Mouse (Mus musculus): ENCODE measurements at regions not wholly inside any gene's neighbourhood (a gene's known extent, or its start where the extent isn't known, plus 50 kb on each side); places are given as distances from the start of the nearest gene placed in this dataset.

GRCm38 (mm10) chr2:159019921-159020534 lies 225.4 kb downstream of the Dhx35 start:
- no peak for DNase-seq (ENCODE audit: low spot score)

GRCm38 (mm10) chr2:159032147-159032546 lies 237.5 kb downstream of the Dhx35 start:
- DNase-seq (ENCODE audit: low spot score), result no peak

GRCm38 (mm10) chr2:159039916-159040315 lies 245.3 kb downstream of the Dhx35 start:
- DNase-seq (ENCODE audit: low spot score), result no peak

DNA sequence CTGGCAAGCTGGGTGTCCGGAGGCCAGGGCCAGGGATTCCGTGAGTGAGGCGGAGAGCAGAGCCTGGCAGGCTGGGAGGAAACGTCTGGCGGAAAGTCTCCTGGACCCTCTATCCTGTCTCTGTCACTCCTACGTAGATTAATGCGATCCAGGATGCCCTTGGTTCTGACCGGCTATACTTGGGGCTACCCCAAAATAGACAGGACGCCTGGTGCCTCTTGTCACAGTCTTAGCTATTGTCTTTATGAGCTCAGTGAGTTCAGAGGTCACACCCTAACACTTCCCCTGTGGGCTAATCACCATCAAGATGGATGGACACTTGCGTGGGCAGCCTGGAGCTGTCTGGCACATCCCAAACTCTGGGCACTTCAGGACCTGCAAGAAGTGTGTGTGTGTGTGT lies 258.9 kb downstream of the Dhx35 start:
- peak; percentile 30 for DNase-seq (ENCODE audit: low spot score)

GRCm38 (mm10) chr2:159053936-159054335 lies 259.3 kb downstream of the Dhx35 start:
- DNase-seq (ENCODE audit: low spot score), result peak; percentile 73

DNA sequence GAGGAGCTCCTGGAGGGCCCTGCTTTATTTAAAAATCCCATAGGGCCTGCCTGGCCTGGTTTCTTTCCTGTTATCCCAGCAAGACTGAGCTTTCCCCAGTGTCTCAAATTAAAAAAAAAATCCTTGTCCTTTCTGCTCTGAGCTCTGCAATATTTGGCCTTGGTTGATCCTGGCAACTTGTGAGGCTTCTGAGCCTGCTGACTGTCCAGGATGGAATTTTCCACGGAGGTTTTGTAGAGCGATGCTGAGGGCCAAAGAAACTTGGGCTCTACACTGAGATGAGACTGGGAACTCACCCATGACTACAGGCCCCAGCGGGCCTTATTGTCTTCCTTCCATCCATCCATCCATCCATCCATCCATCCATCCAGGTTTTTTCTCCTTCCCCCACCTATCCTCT lies 259.8 kb downstream of the Dhx35 start:
- no peak for DNase-seq (ENCODE audit: low spot score)

DNA sequence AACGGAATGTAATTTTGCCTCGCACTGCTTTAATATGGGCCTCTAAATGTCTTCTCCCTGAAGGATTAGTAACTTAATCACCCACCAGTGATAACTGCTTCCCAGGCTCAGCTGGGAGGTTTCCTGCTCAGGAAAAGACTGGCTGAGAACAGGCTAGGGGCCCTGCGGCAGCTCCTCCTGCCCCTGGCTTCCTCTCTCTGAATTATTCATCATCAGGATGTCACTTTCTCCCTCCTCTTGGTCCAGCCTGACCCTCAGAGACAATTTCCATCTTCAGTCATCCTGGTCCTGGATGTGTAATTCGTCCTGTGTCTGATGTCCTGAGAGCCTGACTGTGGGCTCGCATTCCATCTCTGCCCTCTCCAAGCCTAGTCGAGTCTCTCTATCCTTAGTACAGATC lies 261.2 kb downstream of the Dhx35 start:
- no peak for DNase-seq (ENCODE audit: low spot score)

- no peak for DNase-seq (ENCODE audit: low spot score)
Observed at GRCm38 (mm10) chr2:159056960-159057359, 262.4 kb downstream of the Dhx35 start.

DNA sequence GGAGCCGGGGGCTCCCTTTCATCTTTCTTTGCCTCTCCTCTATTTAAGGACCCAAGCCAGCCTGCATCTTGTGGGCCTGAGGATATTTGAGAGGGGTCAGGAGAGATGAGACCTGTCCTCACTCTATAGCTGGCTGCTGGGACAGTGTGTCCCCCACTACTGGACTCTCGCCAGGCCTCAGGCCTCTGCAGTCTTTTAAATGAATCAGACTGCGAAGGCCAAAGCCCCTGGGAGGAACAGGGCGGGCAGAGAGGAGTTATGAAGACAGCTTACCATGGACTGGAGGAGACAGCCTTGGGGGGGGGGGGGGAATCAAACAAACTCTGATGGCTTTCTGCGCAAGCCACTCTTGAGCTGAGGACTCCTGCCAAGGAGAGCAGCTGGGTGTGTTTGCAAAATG lies 262.9 kb downstream of the Dhx35 start:
- no peak for DNase-seq (ENCODE audit: low spot score)

DNA sequence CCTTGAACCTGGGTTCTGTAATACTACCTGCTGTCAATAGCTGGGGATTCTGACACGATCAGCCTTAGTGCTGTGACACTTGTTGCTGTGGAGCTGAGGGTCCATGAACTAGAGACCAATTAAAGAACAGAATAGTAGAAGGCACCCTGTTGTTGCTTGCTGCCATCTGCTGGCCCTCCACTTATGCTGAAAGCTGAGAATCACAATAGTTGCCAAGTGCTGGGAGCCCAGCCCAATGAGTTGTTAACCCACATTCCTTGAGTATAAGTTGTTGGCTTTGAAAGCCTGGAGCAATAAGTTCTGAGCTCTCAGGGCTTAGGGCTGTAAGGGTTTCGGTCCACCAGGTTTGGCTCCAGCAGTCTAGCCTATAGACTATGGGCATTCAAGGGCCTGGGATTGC lies 267.7 kb downstream of the Dhx35 start:
- DNase-seq (ENCODE audit: low spot score), result no peak

GRCm38 (mm10) chr2:159062666-159063065 lies 268.1 kb downstream of the Dhx35 start:
- no peak for DNase-seq (ENCODE audit: low spot score)

- DNase-seq (ENCODE audit: low spot score), result no peak
Observed at GRCm38 (mm10) chr2:159064403-159064970, 269.9 kb downstream of the Dhx35 start.

GRCm38 (mm10) chr2:159067506-159067905 lies 272.9 kb downstream of the Dhx35 start:
- peak; percentile 45 for DNase-seq (ENCODE audit: low spot score)

GRCm38 (mm10) chr2:159068303-159069020 lies 273.9 kb downstream of the Dhx35 start:
- DNase-seq (ENCODE audit: low spot score), result no peak

GRCm38 (mm10) chr2:159069180-159069579 lies 274.6 kb downstream of the Dhx35 start:
- DNase-seq (ENCODE audit: low spot score), result no peak

GRCm38 (mm10) chr2:159072997-159073690 lies 278.5 kb downstream of the Dhx35 start:
- DNase-seq (ENCODE audit: low spot score), result no peak

- DNase-seq (ENCODE audit: low spot score), result no peak
Observed at GRCm38 (mm10) chr2:159079836-159080235, 285.2 kb downstream of the Dhx35 start.

GRCm38 (mm10) chr2:159080784-159081544 lies 286.4 kb downstream of the Dhx35 start:
- no peak for DNase-seq (ENCODE audit: low spot score)

GRCm38 (mm10) chr2:159086836-159087235 lies 292.2 kb downstream of the Dhx35 start:
- no peak for DNase-seq (ENCODE audit: low spot score)

DNA sequence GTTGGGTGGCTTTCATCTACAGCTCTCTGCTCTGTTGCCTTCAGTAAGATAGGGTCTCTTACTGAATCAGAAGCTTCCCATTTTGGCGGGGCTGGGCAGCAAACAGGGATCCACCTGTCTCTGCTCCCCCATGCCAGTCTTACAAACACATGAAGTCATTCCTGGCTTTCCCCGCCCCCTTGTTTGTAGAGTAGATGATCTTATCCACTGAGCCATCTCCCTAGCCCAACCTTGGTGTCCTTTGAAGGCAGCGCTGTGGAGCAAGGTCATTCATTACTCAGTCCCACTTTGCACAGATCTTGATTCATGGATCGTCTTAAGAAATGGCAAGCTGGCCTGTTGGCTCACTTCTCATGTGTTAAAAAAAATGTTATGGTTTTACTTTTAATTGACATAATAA lies 293.6 kb downstream of the Dhx35 start:
- no peak for DNase-seq (ENCODE audit: low spot score)

DNA sequence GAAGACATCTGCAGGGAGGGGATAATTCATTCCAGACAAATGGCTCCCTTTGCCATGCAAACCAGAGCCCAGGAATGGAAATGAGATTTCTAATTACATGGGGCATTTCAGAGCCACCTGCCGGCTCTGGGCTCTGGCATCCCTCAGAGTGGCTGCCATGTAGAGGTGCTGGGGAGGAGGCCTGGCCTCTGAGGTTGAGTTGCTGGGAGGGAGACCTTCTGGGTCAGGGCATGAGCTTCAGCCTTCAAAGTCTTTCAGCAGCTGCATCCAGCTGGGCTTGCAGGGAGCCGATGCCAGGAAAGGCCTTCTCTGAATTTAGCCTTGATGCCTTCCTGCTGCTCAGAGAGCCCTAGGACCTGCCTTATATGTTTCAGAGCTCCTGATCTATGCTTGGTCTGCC lies 302.1 kb downstream of the Dhx35 start:
- DNase-seq (ENCODE audit: low spot score), result no peak

GRCm38 (mm10) chr2:159134042-159134441 lies 339.4 kb downstream of the Dhx35 start:
- no peak for DNase-seq (ENCODE audit: low spot score)

Data from embryo, embryonic 10.5 days (tissue).